9 mouse cellular contexts compared by ENCODE assay signal in the genomic region with DNA sequence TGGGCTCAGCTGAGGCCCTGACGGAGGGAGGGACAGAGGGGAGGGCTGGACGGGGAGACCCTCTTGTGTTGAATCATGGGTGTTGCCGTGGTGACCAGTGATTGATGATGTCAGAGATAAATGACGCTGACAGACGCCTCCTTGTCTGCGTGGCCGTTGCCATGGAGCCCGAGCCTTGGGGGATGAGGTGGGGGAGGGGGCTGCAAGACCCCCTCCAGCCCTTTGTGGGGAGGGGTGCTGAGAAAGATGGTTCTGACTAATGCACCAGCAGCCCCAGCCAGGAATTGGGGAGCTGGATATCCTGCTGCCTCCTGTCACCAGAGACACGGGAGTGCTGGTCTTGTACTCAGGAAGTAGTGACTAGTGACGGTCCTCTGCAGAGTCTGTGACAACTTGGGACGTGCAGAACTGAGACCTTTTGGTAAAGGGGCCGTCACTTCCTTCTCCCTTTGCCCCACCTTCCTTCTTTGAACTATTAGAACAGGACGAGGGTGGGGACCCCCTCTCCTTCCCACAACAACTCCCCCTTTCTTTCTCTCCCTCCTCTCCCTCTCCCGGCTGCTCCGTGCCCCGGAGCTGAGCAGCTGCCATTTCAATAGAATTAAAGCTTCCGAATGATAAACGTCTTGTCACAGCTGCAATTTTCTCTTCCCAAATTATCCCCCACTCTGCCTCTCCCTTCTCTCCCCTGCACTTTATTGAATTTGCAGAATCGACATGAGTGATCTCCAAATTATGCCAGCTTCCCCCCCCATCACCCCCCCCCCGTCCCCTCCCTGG. TPM values are rescaled to one million over a fixed set of nuclear protein-coding genes. Genes with fewer than 3 reads are reported as not detected.
DNase-seq lines count a peak whose midpoint lies in the region; ATAC-seq and TF ChIP-seq lines count a peak whose summit lies in the region.
"Had no signal": no experiment of that assay in that cellular context is flagged by ENCODE, and none has a peak within 500 bp of the region (broad histone marks: within the 10 kb centered on the region; RNA-seq: fewer than 3 reads in every experiment).

No protein-coding gene starts in this region.

- no peak overlapping the region for H3K27ac ChIP-seq in cerebellum, adult 2 months (ENCODE audit: insufficient read depth, low read length)
- peak overlapping the region; percentile 58 for H3K27ac ChIP-seq in hindbrain, embryonic 16.5 days (ENCODE audit: low read depth, low read length)
- H3K27ac ChIP-seq in midbrain, embryonic 15.5 days = peak overlapping the region; percentile 73
- H3K27ac ChIP-seq: liver, embryonic 14.5 days had no signal

- peak; percentile 3 to 12 for DNase-seq in cerebellum, adult 2 months
- DNase-seq in right cerebral cortex, postnatal 4 days = peak; percentile 39
- DNase-seq in right cerebral cortex, postnatal 25 days = no peak
- no peak for DNase-seq in urinary bladder, postnatal 10 days (ENCODE audit: low spot score)
- DNase-seq in layer of hippocampus, postnatal 14 days (ENCODE audit: low spot score in 2 of 2) = no peak

- H3K9ac ChIP-seq in hindbrain, embryonic 16.5 days (ENCODE audit: low read depth, low read length) = 0 out of 2 replicates have a peak overlapping the region, but pooled peaks have one; percentile 17
- peak overlapping the region; percentile 13; the same call in 1 of the 2 replicates for H3K9ac ChIP-seq in midbrain, embryonic 15.5 days
- H3K9ac ChIP-seq: liver, embryonic 14.5 days had no signal

- TF ChIP-seq CTCF in cerebellum, adult 2 months (IDR thresholded peaks at IDR 0.05; ENCODE audit: borderline replicate concordance, insufficient read depth, low read depth, low read length) = no peak

- H3K4me2 ChIP-seq in hindbrain, embryonic 16.5 days (ENCODE audit: low read length) = peak overlapping the region; percentile 45
- peak overlapping the region; percentile 37 for H3K4me2 ChIP-seq in midbrain, embryonic 15.5 days

- 60% methylated on average over 20 of the region's 20 CpGs for WGBS in cerebellum, adult 2 months
- WGBS in hindbrain, embryonic 16.5 days = 5% methylated on average over 20 of the region's 20 CpGs
- WGBS in midbrain, embryonic 15.5 days = 3% methylated on average over 20 of the region's 20 CpGs

- 0 out of 2 replicates have a peak, but pooled peaks cover 3% of the 10 kb centered on the region for H3K36me3 ChIP-seq in hindbrain, embryonic 16.5 days (ENCODE audit: control insufficient read depth, insufficient read depth, low read length)
- H3K36me3 ChIP-seq in midbrain, embryonic 15.5 days (replicated peaks) = no peaks in the 10 kb centered on the region

- TF ChIP-seq POLR2A in cerebellum, adult 2 months (IDR thresholded peaks at IDR 0.05; ENCODE audit: borderline replicate concordance, insufficient read depth, low read length) = no peak

- ATAC-seq in cerebellum, adult (ENCODE audit: insufficient number of reproducible peaks, low FRiP score, low TSS enrichment) = no peak
- peak; percentile 3; the same call in 1 of the 2 replicates for ATAC-seq in hindbrain, embryonic 16.5 days
- ATAC-seq in midbrain, embryonic 15.5 days (replicated peaks) = peak; percentile 9

- H3K4me1 ChIP-seq in cerebellum, adult 2 months (ENCODE audit: control insufficient read depth, insufficient read depth, low read length) = peaks cover 55% of the 10 kb centered on the region
- peaks cover 77% of the 10 kb centered on the region for H3K4me1 ChIP-seq in hindbrain, embryonic 16.5 days (ENCODE audit: control insufficient read depth, insufficient read depth, low read depth, low read length)
- H3K4me1 ChIP-seq in midbrain, embryonic 15.5 days = peaks cover 78% of the 10 kb centered on the region

- H3K9me3 ChIP-seq in hindbrain, embryonic 16.5 days (ENCODE audit: control insufficient read depth, low read length) = no peaks in the 10 kb centered on the region
- H3K9me3 ChIP-seq in midbrain, embryonic 15.5 days = no peaks in the 10 kb centered on the region

- H3K4me3 ChIP-seq in cerebellum, adult 2 months (replicated peaks; ENCODE audit: insufficient read depth, low read depth, low read length) = no peak overlapping the region
- H3K4me3 ChIP-seq in hindbrain, embryonic 16.5 days (ENCODE audit: low read length) = no peak overlapping the region
- H3K4me3 ChIP-seq in midbrain, embryonic 15.5 days = no peak overlapping the region

- H3K27me3 ChIP-seq in cerebellum, adult 2 months (ENCODE audit: control insufficient read depth, insufficient read depth, low read length) = no peaks in the 10 kb centered on the region
- no peaks in the 10 kb centered on the region for H3K27me3 ChIP-seq in hindbrain, embryonic 16.5 days (replicated peaks; ENCODE audit: control insufficient read depth, insufficient read depth, low read length)
- no peaks in the 10 kb centered on the region for H3K27me3 ChIP-seq in midbrain, embryonic 15.5 days (replicated peaks)

RNA-seq across cellular contexts. Expression of a gene that starts 13.9 kb away (rescaled TPM):
- polyA plus RNA-seq in cerebellum, adult 2 months (2012; rRNA removed) = 1.2 and 2.1 TPM in 2 replicates
- polyA plus RNA-seq in hindbrain, embryonic 16.5 days (2015; fragmentation: Nextera tagmentation; extraction: Ambion mirVana) = 2.0 and 3.0 TPM in 2 replicates
- polyA plus RNA-seq in midbrain, embryonic 15.5 days (2015; fragmentation: Nextera tagmentation; extraction: Ambion mirVana) = 1.4 and 2.4 TPM in 2 replicates
- total RNA-seq in layer of hippocampus, postnatal 14 days (2021) = 1 to 10 TPM; 2.2 TPM
- polyA plus RNA-seq: liver, embryonic 14.5 days had no signal

RNA-seq across cellular contexts. Expression of a gene that starts 41.3 kb away (rescaled TPM):
- 13.5 and 15.4 TPM in 2 replicates for polyA plus RNA-seq in cerebellum, adult 2 months (2012; rRNA removed)
- polyA plus RNA-seq in hindbrain, embryonic 16.5 days (2015; fragmentation: Nextera tagmentation; extraction: Ambion mirVana) = 12.1 and 16.7 TPM in 2 replicates
- polyA plus RNA-seq in midbrain, embryonic 15.5 days (2015; fragmentation: Nextera tagmentation; extraction: Ambion mirVana) = 9.7 and 10.5 TPM in 2 replicates
- total RNA-seq in layer of hippocampus, postnatal 14 days (2021) = 10 to 100 TPM; 20.2 to 20.3 TPM

RNA-seq across cellular contexts. Expression of a gene that starts 55.1 kb away (rescaled TPM):
- 0.11 and 0.25 TPM in 2 replicates for polyA plus RNA-seq in cerebellum, adult 2 months (2012; rRNA removed)
- 33.1 and 44.9 TPM in 2 replicates for polyA plus RNA-seq in hindbrain, embryonic 16.5 days (2015; fragmentation: Nextera tagmentation; extraction: Ambion mirVana)
- 31.8 and 33.9 TPM in 2 replicates for polyA plus RNA-seq in midbrain, embryonic 15.5 days (2015; fragmentation: Nextera tagmentation; extraction: Ambion mirVana)
- total RNA-seq in layer of hippocampus, postnatal 14 days (2021) = 1 to 10 TPM; 8.1 to 9.8 TPM

Comparison
In these comparisons a context has a peak if more than half of its experiments do, and no peak if none do; other contexts are left out.
1. DNase-seq: peak in cerebellum, adult 2 months (2 of 2) and right cerebral cortex, postnatal 4 days (single experiment); none in right cerebral cortex, postnatal 25 days (single experiment), urinary bladder, postnatal 10 days (single experiment) and layer of hippocampus, postnatal 14 days (0 of 2).
2. RNA of a gene that starts 55.1 kb away (polyA plus RNA-seq): 33.1 to 44.9 TPM in hindbrain, embryonic 16.5 days and 31.8 to 33.9 TPM in midbrain, embryonic 15.5 days; 0.11 to 0.25 TPM in cerebellum, adult 2 months; every median in the first group is over 10 times any median in the second.